ENCODE assay signal across 21 mouse cellular contexts in genomic region chr10:95261279-95261678, GRCm38 (mm10).
DNase-seq lines count a peak whose midpoint lies in the region; ATAC-seq and TF ChIP-seq lines count a peak whose summit lies in the region.
"Had no signal": no experiment of that assay in that cellular context is flagged by ENCODE, and none has a peak within 500 bp of the region (broad histone marks: within the 10 kb centered on the region; RNA-seq: fewer than 3 reads in every experiment).

No protein-coding gene starts in this region.

- no peak for TF ChIP-seq POLR2A in MEL (IDR thresholded peaks at IDR 0.05; ENCODE audit: control insufficient read depth in 1 of 2, insufficient read depth in 1 of 2, low read depth in 1 of 2, low read length in 2 of 2, poor library complexity in 1 of 2)

- H3K4me2 ChIP-seq in intestine, embryonic 16.5 days (ENCODE audit: low read depth, low read length): no peak overlapping the region
- H3K4me2 ChIP-seq: forebrain, embryonic 13.5 days; hindbrain, embryonic 13.5 days; limb, embryonic 15.5 days; liver, embryonic 15.5 days had no signal

- no peak for TF ChIP-seq CTCF in MEL (IDR thresholded peaks at IDR 0.05 in 2 of 3, conservative IDR thresholded peaks at IDR 0.05 in 1 of 3; ENCODE audit: control insufficient read depth in 1 of 3, insufficient read depth in 1 of 3, low read depth in 2 of 3, low read length in 3 of 3, poor library complexity in 1 of 3, severe bottlenecking in 1 of 3)

- peaks cover under 1 to 4% of the 10 kb centered on the region in 2 experiments; a peak in 1 of 4 replicates for H3K4me1 ChIP-seq in MEL (ENCODE audit: control insufficient read depth in 1 of 2, insufficient read depth in 2 of 2, low read length in 2 of 2)
- peaks cover 11% of the 10 kb centered on the region for H3K4me1 ChIP-seq in intestine, embryonic 16.5 days (ENCODE audit: control insufficient read depth, insufficient read depth, low read length)

- no peaks in the 10 kb centered on the region for H3K79me2 ChIP-seq in MEL (ENCODE audit: control insufficient read depth, insufficient read depth, low read length, poor library complexity)

- H3K9ac ChIP-seq in MEL (ENCODE audit: control insufficient read depth, low read depth, low read length, poor library complexity, severe bottlenecking): no peak overlapping the region
- no peak overlapping the region for H3K9ac ChIP-seq in intestine, embryonic 16.5 days (ENCODE audit: low read depth, low read length)
- H3K9ac ChIP-seq: forebrain, embryonic 13.5 days; hindbrain, embryonic 13.5 days; limb, embryonic 15.5 days; liver, embryonic 15.5 days had no signal

- no peaks in the 10 kb centered on the region for H3K9me3 ChIP-seq in MEL (replicated peaks; ENCODE audit: insufficient read depth, low read length)
- no peaks in the 10 kb centered on the region for H3K9me3 ChIP-seq in intestine, embryonic 16.5 days (ENCODE audit: control insufficient read depth, low read length)
- H3K9me3 ChIP-seq: forebrain, embryonic 13.5 days; hindbrain, embryonic 13.5 days; limb, embryonic 15.5 days; liver, embryonic 15.5 days had no signal

- no peak for TF ChIP-seq EP300 in MEL (IDR thresholded peaks at IDR 0.05; ENCODE audit: low read depth in 1 of 2, low read length in 2 of 2)

- H3K27me3 ChIP-seq in MEL (ENCODE audit: control insufficient read depth in 1 of 2, insufficient read depth in 2 of 2, low read length in 2 of 2): no peaks in the 10 kb centered on the region
- no peaks in the 10 kb centered on the region for H3K27me3 ChIP-seq in intestine, embryonic 16.5 days (replicated peaks; ENCODE audit: control insufficient read depth, insufficient read depth, low read length)

- no peak for TF ChIP-seq RAD21 in MEL (IDR thresholded peaks at IDR 0.05; ENCODE audit: low read depth, low read length)

- H3K27ac ChIP-seq in MEL (ENCODE audit: control insufficient read depth, low read depth, low read length): no peak overlapping the region
- no peak overlapping the region for H3K27ac ChIP-seq in intestine, embryonic 16.5 days (ENCODE audit: low read length)
- H3K27ac ChIP-seq: forebrain, embryonic 13.5 days; hindbrain, embryonic 13.5 days; limb, embryonic 15.5 days; liver, embryonic 15.5 days; stomach, postnatal 0 days had no signal

- H3K36me3 ChIP-seq in MEL (ENCODE audit: control insufficient read depth in 1 of 2, insufficient read depth in 2 of 2, low read length in 2 of 2): peaks cover 0 to 4% of the 10 kb centered on the region in 2 experiments; a peak in 1 of 4 replicates
- H3K36me3 ChIP-seq in intestine, embryonic 16.5 days (ENCODE audit: control insufficient read depth, insufficient read depth, low read length): no peaks in the 10 kb centered on the region
- H3K36me3 ChIP-seq: hindbrain, embryonic 13.5 days; limb, embryonic 15.5 days; liver, embryonic 15.5 days had no signal

- DNase-seq in heart, adult 8-10 months (ENCODE audit: low spot score): peak; percentile 28
- DNase-seq in heart, adult 11 months: no peak
- DNase-seq in A20 (ENCODE audit: low read depth, low spot score) (peak; percentile 59), MEL (ENCODE audit: low read depth, low spot score) (no peak)
- no peak for DNase-seq in natural killer cell, adult 2 months (ENCODE audit: low spot score in 2 of 2)
- DNase-seq: adrenal gland, adult 8-10 months; cerebellum, adult 8-10 months; kidney, adult 9 months; kidney, postnatal 14 days; left cerebral cortex, postnatal 4 days; midbrain, embryonic 14.5 days; right cerebral cortex, adult 18-20 months; right cerebral cortex, postnatal 4 days; thymus, adult 2 months had no signal

- no peak overlapping the region for H3K4me3 ChIP-seq in MEL (ENCODE audit: control insufficient read depth in 1 of 2, insufficient read depth in 1 of 2, low read depth in 2 of 2, low read length in 2 of 2)
- no peak overlapping the region for H3K4me3 ChIP-seq in intestine, embryonic 16.5 days (ENCODE audit: low read length)
- H3K4me3 ChIP-seq: forebrain, embryonic 13.5 days; hindbrain, embryonic 13.5 days; limb, embryonic 15.5 days; liver, embryonic 15.5 days had no signal

- 48% methylated on average over 2 of the region's 2 CpGs for WGBS in intestine, embryonic 16.5 days

- ATAC-seq in inflammation-experienced regulatory T-cells, adult 6 months: peak; percentile 48
- no peak for ATAC-seq in intestine, embryonic 16.5 days
- ATAC-seq: forebrain, embryonic 13.5 days had no signal

TF ChIP-seq in MEL, 35 proteins besides CTCF, POLR2A, EP300 and RAD21:
- TF ChIP-seq ETS1 (IDR thresholded peaks at IDR 0.05; ENCODE audit: low read depth, low read length) (no peak), JUND (IDR thresholded peaks at IDR 0.05; ENCODE audit: low read depth, low read length) (0 out of 2 replicates have a peak, but pooled peaks have one; percentile 61)

Comparison
In these comparisons a context has a peak if more than half of its experiments do, and no peak if none do; other contexts are left out.
1. DNase-seq: peak in heart, adult 8-10 months (single experiment) and A20 (single experiment); none in heart, adult 11 months (single experiment), MEL (single experiment) and natural killer cell, adult 2 months (0 of 2).